Mouse (Mus musculus) thymus, adult 2 months (tissue): ENCODE results near the gene Parva.

Experiments
- CTCF ChIP-seq: fragments of 200-500 bp; IDR thresholded peaks from 2 replicates; pipeline ENCODE4 v1.5.1; 2012; ENCODE audit warnings: mild to moderate bottlenecking, control low read depth, low read length, moderate library complexity, borderline replicate concordance; ENCODE audit not compliant: control insufficient read depth, poor library complexity, insufficient read depth; ENCODE audit errors: extremely low read depth
- POLR2A ChIP-seq: fragments of 200-500 bp; IDR thresholded peaks from 2 replicates; pipeline ENCODE4 v1.6.1; 2012; ENCODE audit warnings: mild to moderate bottlenecking, low read length, control low read depth, moderate library complexity; ENCODE audit not compliant: control insufficient read depth, poor library complexity, insufficient read depth; ENCODE audit errors: extremely low read depth

DNA sequence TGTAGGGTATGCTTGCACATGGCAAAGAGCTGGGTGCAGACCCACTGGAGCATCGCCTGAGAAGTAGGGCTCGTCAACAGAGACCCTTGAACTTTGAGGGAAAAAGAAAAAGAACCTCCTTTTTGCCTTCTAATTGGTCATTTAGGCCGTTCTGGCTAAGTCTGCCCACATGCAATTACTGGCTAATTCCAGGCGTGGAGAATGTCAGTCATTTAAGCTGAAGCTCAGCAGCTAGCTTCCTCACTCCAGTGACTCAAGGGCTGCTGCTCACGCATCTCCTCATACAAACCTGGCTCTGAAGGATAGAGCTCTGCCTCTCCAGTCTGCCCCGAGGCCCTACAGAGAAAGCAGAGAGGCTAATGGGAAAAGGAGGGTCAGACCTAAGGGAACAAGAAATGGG lies 162.2 kb downstream of the Parva start:
- TF ChIP-seq CTCF: no peak
- no peak for TF ChIP-seq POLR2A
